Mouse (Mus musculus) C2C12 (cell line): ENCODE measurements at regions not wholly inside any gene's neighbourhood (a gene's known extent, or its start where the extent isn't known, plus 50 kb on each side); places are given as distances from the start of the nearest gene placed in this dataset.
A peak's percentile ranks its signal among the peaks of the same experiment; 100 is the strongest.

ENCODE experiments used
- H3K27me3 ChIP-seq: one replicate; pipeline ENCODE4 v1.6.1; 2011; ENCODE audit not compliant: control insufficient read depth, insufficient read depth, insufficient read length
- H3K36me3 ChIP-seq: one replicate; pipeline ENCODE4 v1.6.1; 2011; ENCODE audit not compliant: control insufficient read depth, insufficient read depth
- H3K4me3 ChIP-seq: one replicate; pipeline ENCODE4 v1.5.1; 2011; ENCODE audit warnings: mild to moderate bottlenecking, control low read depth; ENCODE audit not compliant: poor library complexity, insufficient read depth, severe bottlenecking
- H3K79me2 ChIP-seq: one replicate; pipeline ENCODE4 v1.6.1; 2011; ENCODE audit not compliant: control insufficient read depth, insufficient read depth
- H3K79me3 ChIP-seq: one replicate; pipeline ENCODE4 v1.6.1; 2011; ENCODE audit warnings: low read depth, control low read depth
- H3ac ChIP-seq: one replicate; pipeline ENCODE3; 2011; ENCODE audit warnings: low read depth; ENCODE audit not compliant: control insufficient read depth, insufficient read length
- CEBPB ChIP-seq: IDR thresholded peaks from one replicate; pipeline ENCODE4 v1.6.1; 2011; ENCODE audit warnings: low read depth, mild to moderate bottlenecking, control low read depth, moderate library complexity
- CTCF ChIP-seq: IDR thresholded peaks from one replicate; pipeline ENCODE4 v1.5.1; 2011; ENCODE audit not compliant: control insufficient read depth, insufficient read depth, insufficient read length
- FOSL1 ChIP-seq: IDR thresholded peaks from one replicate; pipeline ENCODE4 v1.8.0; 2011; ENCODE audit warnings: mild to moderate bottlenecking, low read length; ENCODE audit not compliant: poor library complexity, insufficient read depth, severe bottlenecking
- MAX ChIP-seq: IDR thresholded peaks from one replicate; pipeline ENCODE4 v1.6.1; 2011; ENCODE audit warnings: mild to moderate bottlenecking, control low read depth
- MYOD1 ChIP-seq: IDR thresholded peaks from one replicate; pipeline ENCODE4 v1.6.1; 2011; ENCODE audit warnings: low read depth; ENCODE audit not compliant: control insufficient read depth, insufficient read length
- MYOG ChIP-seq: IDR thresholded peaks from one replicate; pipeline ENCODE4 v1.6.1; 2011; ENCODE audit not compliant: control insufficient read depth, insufficient read length; ENCODE audit errors: extremely low read depth
- USF1 ChIP-seq: IDR thresholded peaks from one replicate; pipeline ENCODE4 v1.6.1; 2011; ENCODE audit warnings: low read depth, mild to moderate bottlenecking, control low read depth, moderate library complexity

- Histone ChIP-seq H3K79me3 (peaks cover 4% of the 10 kb centered on the region), H3K79me2 (no peaks in the 10 kb centered on the region), H3K36me3 (no peaks in the 10 kb centered on the region), H3K4me3 (no peak overlapping the region), H3ac (peak overlapping the region; percentile 33), H3K27me3 (no peaks in the 10 kb centered on the region)
- no peak for TF ChIP-seq FOSL1
- TF ChIP-seq CEBPB = no peak
- TF ChIP-seq USF1 = no peak
- no peak for TF ChIP-seq MYOD1
- no peak for TF ChIP-seq CTCF
- TF ChIP-seq MAX = no peak
- TF ChIP-seq MYOG = no peak
These were observed 73.2 kb upstream of the Eif4g2 start for GRCm38 (mm10) chr7:111155995-111156394.

GRCm38 (mm10) chr7:111154217-111154616 is 71.4 kb upstream of the Eif4g2 start:
- no peaks in the 10 kb centered on the region for H3K27me3 ChIP-seq
- H3K4me3 ChIP-seq = no peak overlapping the region
- H3K79me2 ChIP-seq = no peaks in the 10 kb centered on the region
- no peak overlapping the region for H3ac ChIP-seq
- no peaks in the 10 kb centered on the region for H3K36me3 ChIP-seq
- H3K79me3 ChIP-seq = peaks cover 4% of the 10 kb centered on the region
- TF ChIP-seq CEBPB (no peak), USF1 (no peak), MYOG (no peak), MYOD1 (no peak), MAX (no peak), CTCF (no peak), FOSL1 (no peak)

- Histone ChIP-seq H3K79me3 (peaks cover 4% of the 10 kb centered on the region), H3K36me3 (no peaks in the 10 kb centered on the region), H3K79me2 (no peaks in the 10 kb centered on the region), H3K4me3 (no peak overlapping the region), H3ac (no peak overlapping the region), H3K27me3 (no peaks in the 10 kb centered on the region)
- no peak for TF ChIP-seq MAX
- TF ChIP-seq USF1 = no peak
- no peak for TF ChIP-seq CEBPB
- TF ChIP-seq MYOD1 = no peak
- no peak for TF ChIP-seq FOSL1
- TF ChIP-seq CTCF = no peak
- no peak for TF ChIP-seq MYOG
These were observed 67.7 kb upstream of the Eif4g2 start for GRCm38 (mm10) chr7:111150540-111150939.

- Histone ChIP-seq H3ac (no peak overlapping the region), H3K79me2 (no peaks in the 10 kb centered on the region), H3K4me3 (no peak overlapping the region), H3K79me3 (peaks cover 4% of the 10 kb centered on the region), H3K27me3 (no peaks in the 10 kb centered on the region), H3K36me3 (no peaks in the 10 kb centered on the region)
- no peak for TF ChIP-seq CTCF
- no peak for TF ChIP-seq MYOG
- TF ChIP-seq MYOD1 = no peak
- TF ChIP-seq FOSL1 = no peak
- TF ChIP-seq USF1 = no peak
- no peak for TF ChIP-seq MAX
- no peak for TF ChIP-seq CEBPB
These were observed 67.3 kb upstream of the Eif4g2 start for GRCm38 (mm10) chr7:111150115-111150514.

GRCm38 (mm10) chr7:111147593-111147992 is 64.8 kb upstream of the Eif4g2 start:
- Histone ChIP-seq H3K79me2 (no peaks in the 10 kb centered on the region), H3K27me3 (no peaks in the 10 kb centered on the region), H3K36me3 (no peaks in the 10 kb centered on the region), H3ac (no peak overlapping the region), H3K4me3 (no peak overlapping the region), H3K79me3 (no peaks in the 10 kb centered on the region)
- TF ChIP-seq CTCF = no peak
- TF ChIP-seq MYOG = no peak
- no peak for TF ChIP-seq FOSL1
- TF ChIP-seq CEBPB = no peak
- TF ChIP-seq MAX = no peak
- no peak for TF ChIP-seq MYOD1
- no peak for TF ChIP-seq USF1

GRCm38 (mm10) chr7:111146670-111147069 is 63.8 kb upstream of the Eif4g2 start:
- H3K36me3 ChIP-seq = no peaks in the 10 kb centered on the region
- TF ChIP-seq CTCF (no peak), MYOG (no peak), MYOD1 (no peak), CEBPB (no peak), MAX (no peak), FOSL1 (no peak), USF1 (no peak)
- H3K4me3 ChIP-seq = no peak overlapping the region
- no peaks in the 10 kb centered on the region for H3K27me3 ChIP-seq
- no peak overlapping the region for H3ac ChIP-seq
- no peaks in the 10 kb centered on the region for H3K79me3 ChIP-seq
- no peaks in the 10 kb centered on the region for H3K79me2 ChIP-seq
